Mouse (Mus musculus) Patski (cell line): ENCODE data around the gene Smg6. TPM values are rescaled to one million over a fixed set of nuclear protein-coding genes. Genes with fewer than 3 reads are reported as not detected.

Experiments used
- ATAC-seq: fragments of 100-300 bp; one replicate; pipeline ENCODE4 v1.8.0; 2021
- CTCF ChIA-PET: fragments of 350-600 bp; sonication (Branson Sonifier 250); formaldehyde crosslinking; loops from one replicate; lab custom pipeline; 2022; ENCODE audit warnings: inconsistent platforms; lab: Charles Lee
- POLR2A ChIA-PET: fragments of 350-600 bp; sonication (Branson Sonifier 250); formaldehyde crosslinking; loops from one replicate; lab custom pipeline; 2022; ENCODE audit warnings: antibody characterized with exemption, inconsistent platforms; lab: Charles Lee
- DNase-seq: peaks from one replicate; pipeline ENCODE4 v3.0.0-alpha.2; 2011; ENCODE audit warnings: low read depth, low spot score
- H3K27me3 ChIP-seq: fragments of 371-371 bp; one replicate; pipeline ENCODE4 v1.5.1; 2021
- CTCF ChIP-seq: fragments of 100-300 bp; IDR thresholded peaks from one replicate; pipeline ENCODE4 v1.5.1; 2021
- in situ Hi-C: fragments of 300-500 bp; cut with MboI; formaldehyde crosslinking; loops from 3 replicates; pipeline ENCODE4 v1.11.1; 2018; ENCODE audit warnings: low pct_unique_long_range_greater_than_20kb, mixed read lengths
- polyA plus RNA-seq: library from polyadenylated mRNA; unstranded; gene quantifications from one replicate; pipeline ENCODE4 v1.2.3, GENCODE M21; 2021

Smg6 gene
- polyA plus RNA-seq, 1 experiment from 2014 or later: 20.5 TPM

- no peak for ATAC-seq
- ChIA-PET POLR2A (interaction anchor here (1.2 kb wide), 1 partner anchor 16 kb away, joined by 4 read pairs; no protein-coding TSS in a partner anchor), CTCF (interaction anchor here (1.2 kb wide), 1 partner anchor 10 kb away, joined by 4 read pairs; no protein-coding TSS in a partner anchor)
- in situ Hi-C loops: no loop called here
- H3K27me3 ChIP-seq: no peaks in the 10 kb centered on the region
- DNase-seq: no peak
- no peak for TF ChIP-seq CTCF
Measured at GRCm38 (mm10) chr11:75148332-75149035, 222.9 kb downstream of the Smg6 start.

GRCm38 (mm10) chr11:75150346-75150745 lies 224.7 kb downstream of the Smg6 start:
- DNase-seq (no peak), ATAC-seq (no peak)
- in situ Hi-C loops: no loop called here
- H3K27me3 ChIP-seq: no peaks in the 10 kb centered on the region
- no peak for TF ChIP-seq CTCF
- ChIA-PET CTCF (interaction anchor here (1.0 kb wide), 2 partner anchors 9 to 169 kb away, joined by 3 read pairs; no protein-coding TSS in a partner anchor), POLR2A (interaction anchor here (1.2 kb wide), 1 partner anchor 9 kb away, joined by 3 read pairs; no protein-coding TSS in a partner anchor)

- POLR2A ChIA-PET: no interaction called here
- TF ChIP-seq CTCF: no peak
- CTCF ChIA-PET: no interaction called here
- DNase-seq (no peak), ATAC-seq (no peak)
- in situ Hi-C loops: no loop called here
- no peaks in the 10 kb centered on the region for H3K27me3 ChIP-seq
Measured at GRCm38 (mm10) chr11:75152603-75153557, 227.3 kb downstream of the Smg6 start.

DNA sequence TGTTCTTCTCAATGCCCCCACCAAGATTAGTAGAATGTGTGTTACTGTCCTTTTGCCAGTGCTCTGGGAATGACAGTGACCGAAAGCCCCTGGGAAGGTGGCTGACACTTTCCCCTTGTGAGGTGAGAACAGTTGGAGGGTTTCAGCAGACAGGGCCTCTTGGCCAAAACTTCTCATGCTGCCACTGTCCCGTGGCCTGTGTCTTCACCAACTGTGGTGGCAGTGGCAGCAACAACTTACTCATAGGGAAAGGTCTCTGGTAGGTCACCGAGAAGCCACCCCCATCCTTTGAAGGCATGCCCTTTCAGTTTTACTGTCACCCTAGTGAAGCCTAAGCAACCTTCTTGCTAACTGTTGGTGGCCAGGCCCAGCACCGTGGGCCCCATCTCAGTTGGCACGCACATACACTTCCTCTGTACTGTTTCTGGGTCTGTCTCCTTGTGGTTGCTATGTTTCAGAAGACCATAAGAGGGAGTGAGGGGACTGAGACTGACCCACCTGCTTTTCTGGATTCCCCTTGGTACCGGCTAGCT lies 228.5 kb downstream of the Smg6 start:
- in situ Hi-C loops: no loop called here
- DNase-seq (no peak), ATAC-seq (no peak)
- ChIA-PET POLR2A (no interaction called here), CTCF (no interaction called here)
- TF ChIP-seq CTCF: no peak
- H3K27me3 ChIP-seq: no peaks in the 10 kb centered on the region

- no peaks in the 10 kb centered on the region for H3K27me3 ChIP-seq
- CTCF ChIA-PET: interaction anchor here (1.2 kb wide), 1 partner anchor 175 kb away, joined by 3 read pairs; no protein-coding TSS in a partner anchor
- no peak for TF ChIP-seq CTCF
- in situ Hi-C loops: loop anchor here (5.0 kb wide), 1 partner anchor 174 kb away; no protein-coding TSS in a partner anchor
- POLR2A ChIA-PET: no interaction called here
- no peak for DNase-seq
- no peak for ATAC-seq
Measured at GRCm38 (mm10) chr11:75155985-75156384, 230.4 kb downstream of the Smg6 start.

DNA sequence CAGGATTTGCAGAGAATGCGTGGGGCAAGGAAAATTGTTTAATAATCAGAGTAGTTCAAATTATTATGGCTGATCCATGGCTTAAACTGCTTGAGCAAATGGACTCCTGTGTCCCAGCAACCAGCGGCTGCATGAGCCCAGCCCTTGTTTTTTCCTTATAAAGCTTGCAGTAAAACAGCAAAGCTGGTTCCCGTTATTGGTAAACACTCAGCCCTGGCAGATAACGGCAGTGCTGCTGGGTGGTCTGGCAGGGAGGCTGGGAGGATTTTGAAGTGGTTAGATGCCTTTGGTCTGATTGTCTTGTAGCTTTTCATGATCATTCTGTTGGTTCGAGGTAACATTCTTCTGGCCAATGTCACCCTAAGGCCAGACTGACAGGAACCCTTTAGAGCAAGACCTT lies 230.8 kb downstream of the Smg6 start:
- no peak for ATAC-seq
- TF ChIP-seq CTCF: no peak
- in situ Hi-C loops: loop anchor here (5.0 kb wide), 1 partner anchor 174 kb away; no protein-coding TSS in a partner anchor
- ChIA-PET CTCF (interaction anchor here (1.2 kb wide), 1 partner anchor 175 kb away, joined by 3 read pairs; no protein-coding TSS in a partner anchor), POLR2A (no interaction called here)
- H3K27me3 ChIP-seq: no peaks in the 10 kb centered on the region
- DNase-seq: no peak

DNA sequence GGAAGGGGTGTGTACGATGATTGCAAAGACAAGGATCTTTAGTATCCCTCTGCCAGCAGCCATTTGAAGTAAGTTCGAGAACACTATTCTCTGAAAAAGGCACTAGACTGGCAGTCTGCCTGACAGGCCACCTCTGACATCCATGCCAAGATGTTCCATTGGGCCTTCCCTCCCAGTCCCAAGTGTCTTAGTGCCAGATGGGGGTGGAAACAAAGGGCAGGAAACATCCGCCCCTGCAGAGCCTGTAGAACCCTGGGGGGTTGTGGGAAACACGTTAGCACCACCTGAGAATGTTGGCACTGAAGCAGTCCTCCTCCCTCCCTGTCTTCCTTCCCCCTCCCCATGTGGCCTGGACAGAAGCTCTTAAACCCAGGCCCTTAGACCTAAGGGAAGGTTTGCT lies 231.4 kb downstream of the Smg6 start:
- in situ Hi-C loops: loop anchor here (5.0 kb wide), 1 partner anchor 175 kb away; no protein-coding TSS in a partner anchor
- ATAC-seq: no peak
- ChIA-PET CTCF (interaction anchor here (1.2 to 1.4 kb wide), 2 partner anchors 13 to 176 kb away, joined by 3 read pairs; no protein-coding TSS in a partner anchor), POLR2A (no interaction called here)
- no peak for DNase-seq
- H3K27me3 ChIP-seq: no peaks in the 10 kb centered on the region
- no peak for TF ChIP-seq CTCF

DNA sequence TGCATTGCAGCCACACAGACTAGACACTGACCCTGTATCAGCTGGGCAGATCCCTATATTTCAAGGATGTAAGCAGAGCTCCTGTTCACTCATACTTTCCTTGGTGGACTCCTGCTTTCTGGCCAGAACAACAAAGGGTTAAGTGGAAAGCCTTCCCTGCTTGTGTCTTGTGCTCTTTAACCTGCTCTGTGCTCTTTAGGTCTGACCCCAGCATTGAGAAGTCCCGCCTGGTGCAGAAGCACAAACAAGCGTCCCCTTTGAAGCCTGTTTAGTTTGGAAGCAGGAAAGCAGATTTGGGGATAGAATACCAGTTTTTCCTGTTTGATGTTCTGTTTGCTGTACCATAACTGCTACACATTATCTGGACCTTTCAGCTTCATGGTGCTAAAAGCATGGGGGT lies 232.3 kb downstream of the Smg6 start:
- no peak for ATAC-seq
- POLR2A ChIA-PET: no interaction called here

DNA sequence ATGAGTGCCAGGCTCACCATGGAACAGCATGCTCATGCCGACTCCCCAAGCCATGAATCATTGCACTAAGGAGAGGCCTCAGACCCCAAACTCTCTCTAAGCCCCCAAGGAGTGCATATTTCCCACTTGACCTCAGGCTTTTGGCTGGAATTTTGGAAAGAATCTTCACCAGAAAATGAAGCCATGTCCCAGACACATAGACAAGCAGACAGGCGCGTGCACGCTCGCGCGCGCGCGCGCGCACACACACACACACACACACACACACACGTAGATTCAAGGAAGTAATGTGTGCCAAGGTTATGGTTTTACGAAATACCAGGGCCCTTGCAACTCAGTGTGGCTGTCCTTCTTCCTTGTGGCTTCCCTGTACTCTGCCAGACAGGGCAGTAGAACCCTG lies 232.8 kb downstream of the Smg6 start:
- no peak for DNase-seq
- TF ChIP-seq CTCF: no peak
- in situ Hi-C loops: loop anchor here (5.0 kb wide), 1 partner anchor 176 kb away; no protein-coding TSS in a partner anchor

More for the DNA sequence above, 232.3 kb downstream of the Smg6 start:
- CTCF ChIA-PET: interaction anchor here (0.7 to 1.4 kb wide), 2 partner anchors 12 to 177 kb away, joined by 3 read pairs; no protein-coding TSS in a partner anchor
- no peaks in the 10 kb centered on the region for H3K27me3 ChIP-seq
- in situ Hi-C loops: loop anchor here (5.0 kb wide), 1 partner anchor 176 kb away; no protein-coding TSS in a partner anchor
- no peak for DNase-seq
- no peak for TF ChIP-seq CTCF

More for the DNA sequence above, 232.8 kb downstream of the Smg6 start:
- ChIA-PET CTCF (interaction anchor here (1.8 kb wide), 1 partner anchor 16 kb away, joined by 6 read pairs; no protein-coding TSS in a partner anchor), POLR2A (no interaction called here)
- no peaks in the 10 kb centered on the region for H3K27me3 ChIP-seq
- no peak for ATAC-seq
